Mouse (Mus musculus) spleen, adult 2 months (tissue): ENCODE results near the gene Polr2e.

ENCODE experiments used
- CTCF ChIP-seq: fragments of 200-500 bp; IDR thresholded peaks from 2 replicates; pipeline ENCODE4 v1.5.1; 2011; ENCODE audit warnings: mild to moderate bottlenecking, inconsistent platforms; ENCODE audit not compliant: insufficient read depth, insufficient read length, insufficient replicate concordance; ENCODE audit errors: extremely low read depth
- POLR2A ChIP-seq: fragments of 200-500 bp; IDR thresholded peaks from 2 replicates; pipeline ENCODE4 v1.6.1; 2011; ENCODE audit warnings: low read depth, low read length, inconsistent platforms

DNA sequence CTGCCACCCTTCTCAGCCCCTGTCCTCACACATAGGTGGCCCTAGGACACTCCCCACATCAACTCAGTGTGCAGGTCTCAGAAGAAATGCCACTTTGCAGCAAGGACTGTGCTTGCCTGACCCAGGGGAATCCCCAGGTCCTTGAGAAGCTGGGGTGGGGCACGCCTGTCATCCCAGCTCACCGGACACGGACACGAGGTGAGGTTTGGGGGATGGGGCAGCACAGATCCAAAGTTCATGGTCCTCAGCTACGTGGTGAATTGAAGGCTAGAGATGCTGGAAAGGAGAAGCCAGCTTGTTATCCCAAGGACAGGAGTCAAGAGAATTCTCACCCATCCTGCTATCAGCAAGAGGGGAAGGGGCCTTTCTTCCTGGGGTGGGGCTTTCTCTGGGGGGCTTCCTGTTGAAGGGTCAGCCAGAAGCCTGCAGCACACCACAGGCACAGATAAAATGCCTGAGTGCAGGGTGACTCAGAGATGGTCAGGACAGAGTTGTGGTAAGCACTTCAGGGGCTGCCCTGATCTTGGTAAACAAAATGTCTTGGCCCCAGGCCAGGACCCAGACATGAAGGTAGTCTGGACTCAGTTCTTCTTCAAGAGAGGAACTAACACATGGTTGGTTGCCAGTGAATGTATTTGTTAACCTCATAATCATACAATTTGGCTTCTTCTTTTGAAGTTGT, 6.7 kb downstream of the Polr2e start:
- TF ChIP-seq CTCF: no peak
- TF ChIP-seq POLR2A: no peak
